Comparison of ENCODE assay signal across 22 mouse cellular contexts in genomic region chr15:81006127-81006735, GRCm38 (mm10). TPM values are rescaled to one million over a fixed set of nuclear protein-coding genes. Genes with fewer than 3 reads are reported as not detected.
DNase-seq lines count a peak whose midpoint lies in the region; TF ChIP-seq lines count a peak whose summit lies in the region.
"Had no signal": no experiment of that assay in that cellular context is flagged by ENCODE, and none has a peak within 500 bp of the region (broad histone marks: within the 10 kb centered on the region; RNA-seq: fewer than 3 reads in every experiment).

No protein-coding gene starts in this region.

- intact Hi-C loops in left cerebral cortex, postnatal 25 days (cut with DNase I): no loop called here

- no peaks in the 10 kb centered on the region for H3K9me3 ChIP-seq in forebrain, embryonic 10.5 days
- H3K9me3 ChIP-seq: hindbrain, embryonic 13.5 days; liver, embryonic 15.5 days; midbrain, embryonic 10.5 days; midbrain, embryonic 15.5 days had no signal

- no peak for DNase-seq in layer of hippocampus, adult 2 months (ENCODE audit: low spot score in 2 of 2)
- DNase-seq in layer of hippocampus, postnatal 10 days (ENCODE audit: low spot score in 2 of 2): no peak
- DNase-seq in cerebellum, adult 9-10 months: peak; percentile 70
- peak; percentile 56 to 58 for DNase-seq in cerebellum, postnatal 36 days
- DNase-seq in left cerebral cortex, postnatal 25 days (ENCODE audit: low spot score in 2 of 2): no peak
- no peak for DNase-seq in forebrain, embryonic 10.5 days (ENCODE audit: extremely low spot score, low spot score)
- DNase-seq in adrenal gland, postnatal 36 days: no peak
- DNase-seq: adrenal gland, adult 2 months; gastrocnemius, postnatal 14 days; heart, postnatal 36 days; kidney, adult 8-10 months; kidney, postnatal 4 days; lung, embryonic 14.5 days; lung, postnatal 14 days; right cerebral cortex, adult 18-20 months; right cerebral cortex, postnatal 4 days; thymus, postnatal 4 days had no signal

- H3K36me3 ChIP-seq in forebrain, embryonic 10.5 days (replicated peaks): peaks cover 53% of the 10 kb centered on the region

- no peak overlapping the region for H3K4me3 ChIP-seq in layer of hippocampus, adult 2 months
- H3K4me3 ChIP-seq in forebrain, embryonic 10.5 days: no peak overlapping the region
- H3K4me3 ChIP-seq: hindbrain, embryonic 13.5 days; liver, embryonic 15.5 days; midbrain, embryonic 10.5 days; midbrain, embryonic 15.5 days had no signal

- WGBS in forebrain, embryonic 10.5 days: 88% methylated on average over 10 of the region's 10 CpGs

- H3K27ac ChIP-seq in layer of hippocampus, adult 2 months: 0 out of 2 replicates have a peak overlapping the region, but pooled peaks have one; percentile 7
- H3K27ac ChIP-seq in forebrain, embryonic 10.5 days: no peak overlapping the region
- H3K27ac ChIP-seq: hindbrain, embryonic 13.5 days; kidney, postnatal 0 days; liver, embryonic 15.5 days; midbrain, embryonic 10.5 days; midbrain, embryonic 15.5 days had no signal

- H3K4me1 ChIP-seq in forebrain, embryonic 10.5 days: no peaks in the 10 kb centered on the region
- H3K4me1 ChIP-seq: hindbrain, embryonic 13.5 days; liver, embryonic 15.5 days; midbrain, embryonic 10.5 days; midbrain, embryonic 15.5 days had no signal

- TF ChIP-seq CTCF in layer of hippocampus, adult 2 months (conservative IDR thresholded peaks at IDR 0.05): no peak

- H3K27me3 ChIP-seq in forebrain, embryonic 10.5 days (ENCODE audit: poor library complexity, severe bottlenecking): no peaks in the 10 kb centered on the region
- H3K27me3 ChIP-seq: hindbrain, embryonic 13.5 days; liver, embryonic 15.5 days; midbrain, embryonic 15.5 days had no signal

RNA-seq across cellular contexts. Expression of gene Sgsm3, which starts 28.7 kb away (rescaled TPM):
- total RNA-seq in layer of hippocampus, adult 2 months (2021): 10 to 100 TPM; 83.0 to 89.2 TPM
- total RNA-seq in layer of hippocampus, postnatal 10 days (2021): 10 to 100 TPM; 77.7 to 91.6 TPM
- total RNA-seq in left cerebral cortex, postnatal 25 days (2021): 10 to 100 TPM; 77.2 to 91.3 TPM
- polyA plus RNA-seq in forebrain, embryonic 10.5 days (2016; fragmentation: Nextera tagmentation; extraction: Ambion mirVana): 35.5 and 36.9 TPM in 2 replicates
- total RNA-seq in adrenal gland, postnatal 36 days (2021): 10 to 100 TPM; 15.9 to 23.8 TPM

RNA-seq across cellular contexts. Expression of gene Adsl, which starts 57.9 kb away (rescaled TPM):
- total RNA-seq in layer of hippocampus, adult 2 months (2021): 10 to 100 TPM; 24.2 to 28.0 TPM
- total RNA-seq in layer of hippocampus, postnatal 10 days (2021): 10 to 100 TPM; 32.4 to 41.4 TPM
- total RNA-seq in left cerebral cortex, postnatal 25 days (2021): 10 to 100 TPM; 25.5 to 26.0 TPM
- 236 and 244 TPM in 2 replicates for polyA plus RNA-seq in forebrain, embryonic 10.5 days (2016; fragmentation: Nextera tagmentation; extraction: Ambion mirVana)
- 10 to 100 TPM; 39.9 to 42.4 TPM for total RNA-seq in adrenal gland, postnatal 36 days (2021)

Comparison
In these comparisons a context has a peak if more than half of its experiments do, and no peak if none do; other contexts are left out.
1. DNase-seq: peak in cerebellum, adult 9-10 months (single experiment) and cerebellum, postnatal 36 days (2 of 2); none in layer of hippocampus, adult 2 months (0 of 2), layer of hippocampus, postnatal 10 days (0 of 2), left cerebral cortex, postnatal 25 days (0 of 2), forebrain, embryonic 10.5 days (single experiment) and adrenal gland, postnatal 36 days (0 of 2).